Mouse (Mus musculus) heart, embryonic 15.5 days (tissue): ENCODE measurements around the gene Ptpn5. TPM values are rescaled to one million over a fixed set of nuclear protein-coding genes. Genes with fewer than 3 reads are reported as not detected.

Experiments
- ATAC-seq: fragments of 200-750 bp; cut with Nextera tagmentation; replicated peaks from 2 replicates; pipeline ENCODE4 v1.8.0; 2017; ENCODE audit warnings: low read depth, moderate TSS enrichment; ENCODE audit not compliant: insufficient number of reproducible peaks, insufficient read depth, low FRiP score
- H3K27ac ChIP-seq: fragments of 300-500 bp; sonication (generic); 2 replicates; pipeline ENCODE4 v1.5.1; 2015; ENCODE audit warnings: mild to moderate bottlenecking, inconsistent platforms
- H3K27me3 ChIP-seq: fragments of 300-500 bp; sonication (generic); 2 replicates; pipeline ENCODE4 v1.6.1; 2015; ENCODE audit warnings: inconsistent platforms
- H3K36me3 ChIP-seq: fragments of 300-500 bp; sonication (generic); 2 replicates; pipeline ENCODE4 v1.6.1; 2015; ENCODE audit warnings: mild to moderate bottlenecking, inconsistent platforms
- H3K4me1 ChIP-seq: fragments of 300-500 bp; sonication (generic); replicated peaks from 2 replicates; pipeline ENCODE4 v1.6.1; 2015; ENCODE audit warnings: inconsistent platforms
- H3K4me2 ChIP-seq: fragments of 300-500 bp; sonication (generic); 2 replicates; pipeline ENCODE4 v1.6.1; 2015; ENCODE audit warnings: inconsistent platforms, mild to moderate bottlenecking, moderate library complexity
- H3K4me3 ChIP-seq: fragments of 300-500 bp; sonication (generic); 2 replicates; pipeline ENCODE4 v1.5.1; 2015; ENCODE audit warnings: mild to moderate bottlenecking, inconsistent platforms
- H3K9ac ChIP-seq: fragments of 300-500 bp; sonication (generic); 2 replicates; pipeline ENCODE4 v1.6.1; 2015; ENCODE audit warnings: mild to moderate bottlenecking, inconsistent platforms
- H3K9me3 ChIP-seq: fragments of 300-500 bp; sonication (generic); replicated peaks from 2 replicates; pipeline ENCODE4 v1.6.1; 2016; ENCODE audit warnings: inconsistent platforms
- WGBS: fragments of 180-500 bp; shearing (Covaris S2); methylation state at CpG from one replicate; pipeline ENCODE4 v1.1.7; 2015; ENCODE audit warnings: mixed read lengths; 5-methylcytosine and 5-hydroxymethylcytosine counted together
- polyA plus RNA-seq: library from polyadenylated mRNA; unstranded; fragments of >200 nt; fragmentation: Nextera tagmentation; extraction: Ambion mirVana; gene quantifications from 2 replicates; pipeline ENCODE4 v1.2.1, GENCODE M21; 2015

The Ptpn5 gene
- polyA plus RNA-seq, 1 experiment from 2014 or later: 0.44 TPM

- Histone ChIP-seq H3K4me1 (no peaks in the 10 kb centered on the region), H3K27me3 (peaks cover 9% of the 10 kb centered on the region), H3K9ac (no peak overlapping the region), H3K36me3 (no peaks in the 10 kb centered on the region), H3K27ac (no peak overlapping the region), H3K4me3 (no peak overlapping the region), H3K4me2 (no peak overlapping the region), H3K9me3 (no peaks in the 10 kb centered on the region)
- ATAC-seq: no peak
- 63% methylated on average over 8 of the region's 8 CpGs for WGBS
These were observed 6.4 kb upstream of the Ptpn5 start for GRCm38 (mm10) chr7:47139823-47140325.

DNA sequence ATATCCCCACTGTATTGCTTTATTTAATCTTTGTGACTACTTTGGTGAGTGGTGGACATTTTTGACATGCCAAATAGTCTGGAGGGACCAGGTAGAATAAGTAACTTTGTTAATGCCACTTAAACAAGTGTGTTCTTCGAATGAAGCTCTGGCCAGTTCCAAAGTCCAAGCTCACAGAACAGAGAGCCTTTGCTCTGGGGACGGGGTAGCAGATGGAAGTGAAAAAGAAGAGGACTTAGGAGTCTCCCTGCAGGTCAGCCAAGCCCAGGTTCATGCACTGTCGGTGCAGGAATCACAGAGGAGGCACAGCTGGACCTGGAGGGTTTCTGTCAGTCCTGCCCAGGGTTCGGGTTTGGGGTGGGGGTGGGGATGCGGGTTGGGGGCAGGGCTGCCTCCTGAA is 1.1 kb upstream of the Ptpn5 start:
- Histone ChIP-seq H3K4me2 (no peak overlapping the region), H3K36me3 (no peaks in the 10 kb centered on the region), H3K4me1 (peaks cover 19% of the 10 kb centered on the region), H3K9ac (no peak overlapping the region), H3K9me3 (no peaks in the 10 kb centered on the region), H3K4me3 (no peak overlapping the region), H3K27me3 (peaks cover 59% of the 10 kb centered on the region), H3K27ac (no peak overlapping the region)
- WGBS: 40% methylated on average over 5 of the region's 5 CpGs
- ATAC-seq: no peak

DNA sequence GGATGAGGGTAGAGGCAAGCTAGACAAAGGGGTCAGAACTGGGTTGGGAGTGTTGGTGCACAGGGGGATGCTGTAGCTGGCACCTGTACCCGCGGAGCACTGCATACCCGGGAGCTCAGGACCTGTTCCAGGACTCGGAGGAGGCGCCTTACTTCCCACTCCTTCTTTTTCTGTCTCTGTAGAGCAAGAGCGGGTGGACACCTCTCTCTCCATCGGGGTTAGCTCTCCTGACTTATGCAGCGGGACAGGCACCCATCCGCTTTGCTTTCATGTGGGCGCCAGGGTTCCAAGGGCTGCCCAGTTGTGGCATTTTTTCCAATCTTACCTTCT is 588 bp downstream of the Ptpn5 start:
- no peak for ATAC-seq
- H3K4me2 ChIP-seq: peak overlapping the region; percentile 99
- H3K9me3 ChIP-seq: no peaks in the 10 kb centered on the region
- H3K36me3 ChIP-seq: no peaks in the 10 kb centered on the region
- 4% methylated on average over 10 of the region's 10 CpGs for WGBS
- peaks cover 66% of the 10 kb centered on the region for H3K27me3 ChIP-seq
- no peak overlapping the region for H3K27ac ChIP-seq
- peaks cover 19% of the 10 kb centered on the region for H3K4me1 ChIP-seq
- H3K9ac ChIP-seq: peak overlapping the region; percentile 47; the same call in 1 of the 2 replicates
- H3K4me3 ChIP-seq: peak overlapping the region; percentile 61

- peaks cover 66% of the 10 kb centered on the region for H3K27me3 ChIP-seq
- peak overlapping the region; percentile 99 for H3K4me2 ChIP-seq
- peak; percentile 35; the same call in 1 of the 2 replicates for ATAC-seq
- H3K27ac ChIP-seq: no peak overlapping the region
- peaks cover 19% of the 10 kb centered on the region for H3K4me1 ChIP-seq
- peak overlapping the region; percentile 61 for H3K4me3 ChIP-seq
- H3K36me3 ChIP-seq: no peaks in the 10 kb centered on the region
- H3K9ac ChIP-seq: peak overlapping the region; percentile 47
- under 1% methylated on average over 65 of the region's 65 CpGs for WGBS
- no peaks in the 10 kb centered on the region for H3K9me3 ChIP-seq
These were observed 1.1 kb downstream of the Ptpn5 start for GRCm38 (mm10) chr7:47132180-47132930.

GRCm38 (mm10) chr7:47131840-47132179 is 1.7 kb downstream of the Ptpn5 start:
- peaks cover 66% of the 10 kb centered on the region for H3K27me3 ChIP-seq
- H3K4me1 ChIP-seq: peaks cover 19% of the 10 kb centered on the region
- H3K9ac ChIP-seq: peak overlapping the region; percentile 47
- peak overlapping the region; percentile 61 for H3K4me3 ChIP-seq
- no peak for ATAC-seq
- H3K4me2 ChIP-seq: peak overlapping the region; percentile 99
- H3K9me3 ChIP-seq: no peaks in the 10 kb centered on the region
- H3K36me3 ChIP-seq: no peaks in the 10 kb centered on the region
- no peak overlapping the region for H3K27ac ChIP-seq
- 2% methylated on average over 15 of the region's 15 CpGs for WGBS

GRCm38 (mm10) chr7:47131258-47131657 is 2.2 kb downstream of the Ptpn5 start:
- Histone ChIP-seq H3K4me1 (peaks cover 19% of the 10 kb centered on the region), H3K9ac (no peak overlapping the region), H3K27me3 (peaks cover 66% of the 10 kb centered on the region), H3K27ac (no peak overlapping the region), H3K36me3 (no peaks in the 10 kb centered on the region), H3K4me2 (no peak overlapping the region), H3K9me3 (no peaks in the 10 kb centered on the region), H3K4me3 (no peak overlapping the region)
- 36% methylated on average over 8 of the region's 8 CpGs for WGBS
- no peak for ATAC-seq

GRCm38 (mm10) chr7:47122026-47122425 is 11.5 kb downstream of the Ptpn5 start:
- no peak for ATAC-seq
- H3K4me2 ChIP-seq: no peak overlapping the region
- no peaks in the 10 kb centered on the region for H3K9me3 ChIP-seq
- no peak overlapping the region for H3K4me3 ChIP-seq
- H3K36me3 ChIP-seq: no peaks in the 10 kb centered on the region
- WGBS: 87% methylated on average over 3 of the region's 3 CpGs
- no peak overlapping the region for H3K9ac ChIP-seq
- H3K4me1 ChIP-seq: no peaks in the 10 kb centered on the region
- no peak overlapping the region for H3K27ac ChIP-seq
- H3K27me3 ChIP-seq: peaks cover 3% of the 10 kb centered on the region; the same call in 1 of the 2 replicates

DNA sequence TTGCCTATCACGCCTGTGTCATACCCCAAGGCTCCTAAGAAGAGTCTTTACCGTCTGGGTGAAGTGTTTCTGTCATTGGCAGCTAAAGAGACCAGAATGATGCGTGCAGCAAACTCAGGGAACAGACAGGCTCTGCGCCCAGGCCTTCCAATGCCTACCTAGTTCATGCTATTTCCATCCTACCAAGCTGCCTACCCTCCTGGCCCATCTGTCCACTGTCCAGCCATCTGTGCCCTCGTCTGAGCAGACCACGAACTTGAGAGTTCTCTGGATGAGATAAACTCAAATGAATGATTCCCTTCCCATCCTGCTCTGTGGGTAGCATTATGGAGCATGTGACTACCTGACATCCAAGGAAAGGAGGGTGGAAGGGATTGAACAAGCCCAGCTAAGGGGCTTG is 16.8 kb downstream of the Ptpn5 start:
- H3K9ac ChIP-seq: no peak overlapping the region
- H3K4me3 ChIP-seq: no peak overlapping the region
- 68% methylated on average over 6 of the region's 6 CpGs for WGBS
- H3K4me2 ChIP-seq: no peak overlapping the region
- H3K9me3 ChIP-seq: no peaks in the 10 kb centered on the region
- ATAC-seq: no peak
- H3K27me3 ChIP-seq: peaks cover 6% of the 10 kb centered on the region; the same call in 1 of the 2 replicates
- no peak overlapping the region for H3K27ac ChIP-seq
- no peaks in the 10 kb centered on the region for H3K4me1 ChIP-seq
- no peaks in the 10 kb centered on the region for H3K36me3 ChIP-seq

GRCm38 (mm10) chr7:47115491-47115890 is 18.0 kb downstream of the Ptpn5 start:
- Histone ChIP-seq H3K9ac (no peak overlapping the region), H3K4me1 (no peaks in the 10 kb centered on the region), H3K27ac (no peak overlapping the region), H3K9me3 (no peaks in the 10 kb centered on the region), H3K4me2 (no peak overlapping the region), H3K27me3 (peaks cover 6% of the 10 kb centered on the region; the same call in 1 of the 2 replicates), H3K36me3 (no peaks in the 10 kb centered on the region), H3K4me3 (no peak overlapping the region)
- no peak for ATAC-seq
- WGBS: 78% methylated on average over 2 of the region's 2 CpGs

GRCm38 (mm10) chr7:47113383-47113782 is 20.1 kb downstream of the Ptpn5 start:
- peaks cover 3% of the 10 kb centered on the region; the same call in 1 of the 2 replicates for H3K27me3 ChIP-seq
- H3K27ac ChIP-seq: no peak overlapping the region
- no peaks in the 10 kb centered on the region for H3K9me3 ChIP-seq
- no peak for ATAC-seq
- H3K4me3 ChIP-seq: no peak overlapping the region
- WGBS: 66% methylated on average over 7 of the region's 7 CpGs
- H3K4me2 ChIP-seq: no peak overlapping the region
- H3K4me1 ChIP-seq: no peaks in the 10 kb centered on the region
- no peaks in the 10 kb centered on the region for H3K36me3 ChIP-seq
- no peak overlapping the region for H3K9ac ChIP-seq

DNA sequence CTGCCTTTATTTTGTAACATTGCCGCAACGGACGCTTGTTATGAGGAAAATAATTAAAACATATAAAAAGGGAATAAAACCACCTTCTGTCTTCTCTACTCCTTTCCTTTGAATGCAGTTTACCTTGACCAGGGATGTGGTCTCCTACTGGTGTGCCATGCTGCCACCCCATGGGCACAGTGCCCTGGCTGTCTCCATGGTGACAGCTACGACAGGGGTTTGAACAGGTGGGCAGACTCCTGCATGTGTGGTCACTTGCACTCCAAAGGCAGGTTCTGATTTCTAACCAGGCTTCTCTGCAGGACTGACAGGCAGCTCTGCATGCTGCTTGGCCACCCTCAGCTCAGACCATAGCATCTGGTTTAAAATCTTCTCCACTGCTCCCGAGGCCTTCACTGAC is 21.4 kb downstream of the Ptpn5 start:
- no peaks in the 10 kb centered on the region for H3K9me3 ChIP-seq
- H3K27ac ChIP-seq: no peak overlapping the region
- no peak overlapping the region for H3K4me3 ChIP-seq
- no peak overlapping the region for H3K9ac ChIP-seq
- H3K36me3 ChIP-seq: no peaks in the 10 kb centered on the region
- no peak for ATAC-seq
- no peaks in the 10 kb centered on the region for H3K4me1 ChIP-seq
- 85% methylated on average over 5 of the region's 5 CpGs for WGBS
- no peak overlapping the region for H3K4me2 ChIP-seq
- H3K27me3 ChIP-seq: peaks cover 3% of the 10 kb centered on the region; the same call in 1 of the 2 replicates

DNA sequence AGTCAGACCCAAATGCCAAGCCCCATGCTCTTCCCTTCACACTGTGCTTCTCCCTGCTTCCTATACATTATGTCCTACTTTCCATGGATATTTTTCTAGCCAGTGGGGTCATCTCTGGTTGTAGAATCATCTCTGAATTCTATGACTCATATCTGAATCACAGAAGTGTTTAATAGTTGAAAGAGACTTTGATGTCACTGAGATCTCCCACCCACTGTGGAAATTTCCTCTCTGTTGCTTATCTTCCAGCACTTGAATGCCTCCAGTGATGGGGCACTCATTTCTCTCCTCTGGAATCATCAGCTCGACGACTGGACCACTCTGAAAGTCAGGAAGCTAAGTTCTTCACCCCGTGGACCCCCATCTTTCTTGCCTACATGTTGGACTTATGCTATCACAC is 22.4 kb downstream of the Ptpn5 start:
- no peaks in the 10 kb centered on the region for H3K36me3 ChIP-seq
- H3K4me3 ChIP-seq: no peak overlapping the region
- no peaks in the 10 kb centered on the region for H3K4me1 ChIP-seq
- H3K9me3 ChIP-seq: no peaks in the 10 kb centered on the region
- WGBS: 55% methylated on average over 3 of the region's 3 CpGs
- H3K27me3 ChIP-seq: peaks cover 3% of the 10 kb centered on the region; the same call in 1 of the 2 replicates
- no peak overlapping the region for H3K27ac ChIP-seq
- no peak overlapping the region for H3K4me2 ChIP-seq
- no peak overlapping the region for H3K9ac ChIP-seq
- ATAC-seq: no peak
